Mouse (Mus musculus) MEL (cell line): ENCODE results near the gene Lrrc4. TPM values are rescaled to one million over a fixed set of nuclear protein-coding genes. Genes with fewer than 3 reads are reported as not detected.

ENCODE experiments used
- DNase-seq: peaks from one replicate; pipeline ENCODE4 v3.0.0; 2011; ENCODE audit warnings: low read depth, low spot score
- H3K27ac ChIP-seq: 2 replicates; pipeline ENCODE4 v1.5.1; 2012; ENCODE audit warnings: low read depth, mild to moderate bottlenecking, control low read depth, low read length, moderate library complexity; ENCODE audit not compliant: control insufficient read depth
- H3K27me3 ChIP-seq, 2 experiments: fragments of 150-350 bp in 1 of 2; sonication (generic) in 1 of 2; 2 replicates each; pipeline ENCODE4 v1.6.1; 2012; ENCODE audit warnings: low read length in 2 of 2, mild to moderate bottlenecking in 2 of 2, improper control_type of control experiment in 1 of 2, moderate library complexity in 1 of 2; ENCODE audit not compliant: insufficient read depth in 2 of 2, control insufficient read depth in 1 of 2
- H3K36me3 ChIP-seq, 2 experiments: 2 replicates each; pipeline ENCODE4 v1.6.1; 2012 to 2014; ENCODE audit warnings: low read length in 2 of 2, improper control_type of control experiment in 1 of 2, inconsistent platforms in 1 of 2, mild to moderate bottlenecking in 1 of 2; ENCODE audit not compliant: insufficient read depth in 2 of 2, control insufficient read depth in 1 of 2
- H3K4me1 ChIP-seq, 2 experiments: fragments of 150-350 bp in 1 of 2; sonication (generic) in 1 of 2; 2 replicates each; pipeline ENCODE4 v1.6.1; 2012; ENCODE audit warnings: low read length in 2 of 2, improper control_type of control experiment in 1 of 2, mild to moderate bottlenecking in 1 of 2; ENCODE audit not compliant: insufficient read depth in 2 of 2, control insufficient read depth in 1 of 2
- H3K4me3 ChIP-seq, 2 experiments: fragments of 150-350 bp in 1 of 2; sonication (generic) in 1 of 2; 2 replicates each; pipeline ENCODE4 v1.5.1; 2012; ENCODE audit warnings: low read depth in 2 of 2, low read length in 2 of 2, mild to moderate bottlenecking in 2 of 2, moderate library complexity in 2 of 2, control low read depth in 1 of 2, improper control_type of control experiment in 1 of 2; ENCODE audit not compliant: control insufficient read depth in 1 of 2, insufficient read depth in 1 of 2
- H3K79me2 ChIP-seq: 2 replicates; pipeline ENCODE4 v1.6.1; 2012; ENCODE audit warnings: mild to moderate bottlenecking, low read length, moderate library complexity; ENCODE audit not compliant: control insufficient read depth, poor library complexity, insufficient read depth
- H3K9ac ChIP-seq: 2 replicates; pipeline ENCODE4 v1.6.1; 2012; ENCODE audit warnings: low read depth, mild to moderate bottlenecking, control low read depth, low read length, moderate library complexity; ENCODE audit not compliant: control insufficient read depth, poor library complexity, severe bottlenecking
- H3K9me3 ChIP-seq: fragments of 150-350 bp; sonication (generic); replicated peaks from 2 replicates; pipeline ENCODE4 v1.6.1; 2012; ENCODE audit warnings: mild to moderate bottlenecking, low read length, improper control_type of control experiment, moderate library complexity; ENCODE audit not compliant: insufficient read depth
- CHD1 ChIP-seq: IDR thresholded peaks from 2 replicates; pipeline ENCODE4 v1.6.1; 2012; ENCODE audit warnings: low read depth, mild to moderate bottlenecking, inconsistent platforms, low read length, improper control_type of control experiment
- CHD2 ChIP-seq: IDR thresholded peaks from 2 replicates; pipeline ENCODE4 v1.6.1; 2011; ENCODE audit warnings: low read length, improper control_type of control experiment
- ELF1 ChIP-seq: IDR thresholded peaks from 2 replicates; pipeline ENCODE4 v1.6.1; 2014; ENCODE audit warnings: low read depth, mild to moderate bottlenecking, inconsistent platforms, low read length, improper control_type of control experiment, moderate library complexity
- ETS1 ChIP-seq: IDR thresholded peaks from 2 replicates; pipeline ENCODE4 v1.6.1; 2012; ENCODE audit warnings: low read depth, mild to moderate bottlenecking, inconsistent platforms, low read length, improper control_type of control experiment, moderate library complexity
- HCFC1 ChIP-seq: IDR thresholded peaks from 2 replicates; pipeline ENCODE4 v1.6.1; 2012; ENCODE audit warnings: low read depth, mild to moderate bottlenecking, inconsistent platforms, low read length, improper control_type of control experiment, moderate library complexity
- MEF2A ChIP-seq: IDR thresholded peaks from 2 replicates; pipeline ENCODE4 v1.6.1; 2014; ENCODE audit warnings: low read depth, mild to moderate bottlenecking, inconsistent platforms, low read length, improper control_type of control experiment; ENCODE audit not compliant: poor library complexity, insufficient replicate concordance, severe bottlenecking; ENCODE audit errors: extremely low read depth
- MXI1 ChIP-seq: IDR thresholded peaks from 2 replicates; pipeline ENCODE4 v1.6.1; 2011; ENCODE audit warnings: mild to moderate bottlenecking, low read depth, low read length, improper control_type of control experiment
- MYB ChIP-seq: IDR thresholded peaks from 2 replicates; pipeline ENCODE4 v1.6.1; 2011; ENCODE audit warnings: mild to moderate bottlenecking, low read depth, low read length, improper control_type of control experiment
- MYC ChIP-seq: IDR thresholded peaks from 2 replicates; pipeline ENCODE4 v1.6.1; 2011; ENCODE audit warnings: low read depth, mild to moderate bottlenecking, low read length, improper control_type of control experiment, moderate library complexity
- NRF1 ChIP-seq: IDR thresholded peaks from 2 replicates; pipeline ENCODE4 v1.6.1; 2014; ENCODE audit warnings: low read depth, mild to moderate bottlenecking, inconsistent platforms, low read length, improper control_type of control experiment, moderate library complexity; ENCODE audit not compliant: poor library complexity, insufficient read depth, severe bottlenecking
- POLR2AphosphoS2 ChIP-seq: IDR thresholded peaks from 2 replicates; pipeline ENCODE4 v1.6.1; 2011; ENCODE audit warnings: low read length, improper control_type of control experiment
- POLR2AphosphoS5 ChIP-seq: IDR thresholded peaks from 2 replicates; pipeline ENCODE4 v1.6.1; 2012; ENCODE audit warnings: low read depth, borderline replicate concordance, mild to moderate bottlenecking, inconsistent platforms, low read length, moderate library complexity, mixed read lengths
- RAD21 ChIP-seq: IDR thresholded peaks from 2 replicates; pipeline ENCODE4 v1.6.1; 2011; ENCODE audit warnings: mild to moderate bottlenecking, low read depth, low read length, improper control_type of control experiment
- SMC3 ChIP-seq: IDR thresholded peaks from 2 replicates; pipeline ENCODE4 v1.6.1; 2011; ENCODE audit warnings: low read depth, low read length, improper control_type of control experiment
- TAL1 ChIP-seq: IDR thresholded peaks from 2 replicates; pipeline ENCODE4 v1.6.1; 2012; ENCODE audit warnings: mild to moderate bottlenecking, inconsistent platforms, low read length, moderate library complexity, mixed read lengths
- TBP ChIP-seq: IDR thresholded peaks from 2 replicates; pipeline ENCODE4 v1.8.0; 2011; ENCODE audit warnings: low read depth, low read length, improper control_type of control experiment
- TCF12 ChIP-seq: IDR thresholded peaks from 2 replicates; pipeline ENCODE4 v1.6.1; 2014; ENCODE audit warnings: low read depth, mild to moderate bottlenecking, inconsistent platforms, low read length, improper control_type of control experiment, moderate library complexity
- UBTF ChIP-seq: IDR thresholded peaks from 2 replicates; pipeline ENCODE4 v1.6.1; 2012; ENCODE audit warnings: low read depth, mild to moderate bottlenecking, inconsistent platforms, low read length, improper control_type of control experiment, moderate library complexity, borderline replicate concordance; ENCODE audit not compliant: insufficient read depth
- USF1 ChIP-seq: IDR thresholded peaks from 2 replicates; pipeline ENCODE4 v1.6.1; 2014; ENCODE audit warnings: low read depth, mild to moderate bottlenecking, inconsistent platforms, low read length, improper control_type of control experiment, moderate library complexity
- ZC3H11A ChIP-seq: IDR thresholded peaks from 2 replicates; pipeline ENCODE4 v1.6.1; 2012; ENCODE audit warnings: low read depth, mild to moderate bottlenecking, inconsistent platforms, low read length, improper control_type of control experiment
- ZMIZ1 ChIP-seq: IDR thresholded peaks from 2 replicates; pipeline ENCODE4 v1.6.1; 2012; ENCODE audit warnings: low read depth, mild to moderate bottlenecking, inconsistent platforms, low read length, improper control_type of control experiment, moderate library complexity
- ZNF384 ChIP-seq: IDR thresholded peaks from 2 replicates; pipeline ENCODE4 v1.6.1; 2012; ENCODE audit warnings: low read depth, mild to moderate bottlenecking, inconsistent platforms, low read length, improper control_type of control experiment
- polyA plus RNA-seq, 2 experiments: library from polyadenylated mRNA; stranded (reverse) in 1 of 2; unstranded in 1 of 2; fragments of >175 nt in 1 of 2; fragments of >200 nt in 1 of 2; gene quantifications; 2 replicates each; pipeline versions ENCODE4 v1.2.1 to v1.2.4; 2012; ENCODE audit warnings: low replicate concordance in 2 of 2, low read depth in 1 of 2; ENCODE audit not compliant: insufficient read length in 2 of 2, insufficient read depth in 1 of 2, missing spikeins in 1 of 2
- total RNA-seq: library from RNA; depleted of rRNA; stranded (reverse); fragments of 300-350 nt; gene quantifications from 2 replicates; pipeline ENCODE4 v1.2.3, GENCODE M21; 2012

Lrrc4 gene
- total and polyA plus RNA-seq, 3 experiments, result 0.07 to 0.12 TPM; not detected in 1

DNA sequence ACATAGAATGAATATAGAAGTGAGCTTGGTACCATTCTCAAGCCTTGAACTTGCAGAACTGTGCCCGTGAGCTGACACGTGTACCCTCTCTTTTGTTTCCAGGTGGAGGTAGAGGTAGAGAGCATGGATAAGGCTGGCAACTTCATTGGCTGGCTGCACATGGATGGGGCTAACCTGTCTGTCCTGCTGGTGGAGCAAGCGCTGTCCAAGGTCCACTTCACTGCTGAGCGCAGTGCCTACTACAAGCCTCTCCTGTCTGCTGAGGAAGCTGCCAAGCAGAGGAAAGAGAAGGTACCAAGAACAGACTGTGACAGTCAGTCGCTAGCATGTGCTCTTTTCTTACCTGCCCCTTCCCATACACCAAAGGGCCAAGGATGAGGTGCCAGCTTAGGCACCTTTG is 43.2 kb upstream of the Lrrc4 start:
- Histone ChIP-seq H3K36me3 (peaks cover 0 to 6% of the 10 kb centered on the region in 2 experiments), H3K79me2 (no peaks in the 10 kb centered on the region), H3K9ac (no peak overlapping the region), H3K9me3 (no peaks in the 10 kb centered on the region), H3K27ac (no peak overlapping the region), H3K4me1 (peaks cover 6% of the 10 kb centered on the region in 2 experiments; a peak in 3 of 4 replicates), H3K4me3 (no peak overlapping the region), H3K27me3 (no peaks in the 10 kb centered on the region)
- TF ChIP-seq TCF12 (no peak), ZNF384 (no peak), SMC3 (no peak), ELF1 (no peak), POLR2AphosphoS5 (no peak), TBP (no peak), CHD1 (no peak), CHD2 (no peak), NRF1 (no peak), ZMIZ1 (no peak), USF1 (no peak), UBTF (no peak), TAL1 (no peak), POLR2AphosphoS2 (no peak)
- DNase-seq, result no peak

- Histone ChIP-seq H3K4me3 (no peak overlapping the region), H3K79me2 (no peaks in the 10 kb centered on the region), H3K9ac (no peak overlapping the region), H3K27me3 (no peaks in the 10 kb centered on the region), H3K4me1 (peaks cover 6% of the 10 kb centered on the region in 2 experiments; a peak in 3 of 4 replicates), H3K9me3 (no peaks in the 10 kb centered on the region), H3K36me3 (peaks cover 0 to 6% of the 10 kb centered on the region in 2 experiments), H3K27ac (no peak overlapping the region)
- DNase-seq, result no peak
- TF ChIP-seq ZC3H11A (no peak), CHD2 (no peak), ELF1 (no peak), MEF2A (no peak), HCFC1 (no peak), ETS1 (no peak), MYB (no peak), MXI1 (no peak), MYC (no peak), RAD21 (no peak)
Observed at GRCm38 (mm10) chr6:28874053-28874452, 42.5 kb upstream of the Lrrc4 start.
